Mouse (Mus musculus): Measurements from ENCODE around the gene Zfp951.
"Not testable (repeated sequence)": the region's sequence is repeated elsewhere in the genome, so short reads cannot be mapped to it uniquely, and the experiment has no call there.

DNA sequence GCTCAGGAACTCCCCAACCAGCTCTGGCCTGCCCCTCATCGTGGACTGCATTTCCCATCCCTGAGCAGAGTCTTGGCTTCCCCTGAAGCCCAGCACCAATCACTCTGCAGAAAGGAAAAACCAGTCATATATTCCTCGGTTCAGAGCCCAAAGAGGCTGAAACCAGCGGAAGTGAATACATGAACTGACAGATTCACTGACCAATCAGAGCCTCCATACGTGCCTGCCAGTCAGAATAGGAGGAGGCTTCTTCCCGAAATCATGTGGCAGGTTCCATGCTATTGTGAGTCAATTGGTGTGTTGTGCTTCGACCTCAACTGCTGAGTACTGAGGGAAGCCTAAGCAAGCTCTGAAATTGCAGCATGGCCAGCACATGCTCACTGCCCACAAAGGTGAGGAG lies 89.7 kb downstream of the Zfp951 start:
- not testable (repeated sequence) for TF ChIP-seq CTCF, EP300 (IDR thresholded peaks at IDR 0.05)

Data from lung, postnatal 0 days (tissue).